Mouse (Mus musculus) midbrain, embryonic 16.5 days (tissue): ENCODE data around the gene Cfap54. TPM values are rescaled to one million over a fixed set of nuclear protein-coding genes. Genes with fewer than 3 reads are reported as not detected.

ENCODE experiments used
- ATAC-seq: fragments of 200-750 bp; cut with Nextera tagmentation; 2 replicates; pipeline ENCODE4 v1.8.0; 2017; ENCODE audit warnings: moderate TSS enrichment
- H3K27ac ChIP-seq: fragments of 300-500 bp; sonication (generic); 2 replicates; pipeline ENCODE4 v1.5.1; 2014; ENCODE audit warnings: mild to moderate bottlenecking, low read length, mixed read lengths
- H3K27me3 ChIP-seq: fragments of 300-500 bp; sonication (generic); 2 replicates; pipeline ENCODE4 v1.6.1; 2014; ENCODE audit warnings: low read depth, low read length, mixed read lengths; ENCODE audit not compliant: control insufficient read depth, insufficient read depth
- H3K36me3 ChIP-seq: fragments of 300-500 bp; sonication (generic); 2 replicates; pipeline ENCODE4 v1.6.1; 2014; ENCODE audit warnings: mild to moderate bottlenecking, low read length, moderate library complexity, mixed read lengths; ENCODE audit not compliant: control insufficient read depth, insufficient read depth
- H3K4me1 ChIP-seq: fragments of 300-500 bp; sonication (generic); 2 replicates; pipeline ENCODE4 v1.6.1; 2014; ENCODE audit warnings: mild to moderate bottlenecking, low read length, mixed read lengths; ENCODE audit not compliant: control insufficient read depth, insufficient read depth
- H3K4me2 ChIP-seq: fragments of 300-500 bp; sonication (generic); 2 replicates; pipeline ENCODE4 v1.6.1; 2014; ENCODE audit warnings: mild to moderate bottlenecking, low read length, mixed read lengths
- H3K4me3 ChIP-seq: fragments of 300-500 bp; sonication (generic); 2 replicates; pipeline ENCODE4 v1.5.1; 2014; ENCODE audit warnings: low read depth, mild to moderate bottlenecking, low read length, moderate library complexity, mixed read lengths
- H3K9ac ChIP-seq: fragments of 300-500 bp; sonication (generic); 2 replicates; pipeline ENCODE4 v1.6.1; 2014; ENCODE audit warnings: low read depth, low read length, mixed read lengths
- H3K9me3 ChIP-seq: fragments of 300-500 bp; sonication (generic); replicated peaks from 2 replicates; pipeline ENCODE4 v1.6.1; 2014; ENCODE audit warnings: mild to moderate bottlenecking, low read length, mixed read lengths; ENCODE audit not compliant: control insufficient read depth, poor library complexity, severe bottlenecking
- WGBS: fragments of 180-500 bp; shearing (Covaris S2); extraction: QIAGEN DNeasy Blood & Tissue Kit; methylation state at CpG from one replicate; pipeline ENCODE4 v1.1.7; 2014; 5-methylcytosine and 5-hydroxymethylcytosine counted together
- polyA plus RNA-seq: library from polyadenylated mRNA; unstranded; fragments of >200 nt; fragmentation: Nextera tagmentation; extraction: Ambion mirVana; gene quantifications from 2 replicates; pipeline ENCODE4 v1.2.1, GENCODE M21; 2015

The Cfap54 gene
- polyA plus RNA-seq, 1 experiment from 2014 or later: 3.2 TPM

- Histone ChIP-seq H3K36me3 (no peaks in the 10 kb centered on the region), H3K27ac (no peak overlapping the region), H3K9me3 (no peaks in the 10 kb centered on the region), H3K4me2 (no peak overlapping the region), H3K4me3 (no peak overlapping the region), H3K4me1 (no peaks in the 10 kb centered on the region; the same call in 1 of the 2 replicates), H3K27me3 (no peaks in the 10 kb centered on the region), H3K9ac (no peak overlapping the region)
- 29% methylated on average over 5 of the region's 5 CpGs for WGBS
- no peak for ATAC-seq
Observed at GRCm38 (mm10) chr10:92782691-92783090, 298.7 kb downstream of the Cfap54 start.

- no peak overlapping the region for H3K4me2 ChIP-seq
- no peaks in the 10 kb centered on the region for H3K9me3 ChIP-seq
- no peaks in the 10 kb centered on the region for H3K36me3 ChIP-seq
- ATAC-seq: no peak
- no peaks in the 10 kb centered on the region for H3K4me1 ChIP-seq
- no peak overlapping the region for H3K27ac ChIP-seq
- 66% methylated on average over 5 of the region's 5 CpGs for WGBS
- no peak overlapping the region for H3K9ac ChIP-seq
- no peak overlapping the region for H3K4me3 ChIP-seq
- H3K27me3 ChIP-seq: no peaks in the 10 kb centered on the region
Observed at GRCm38 (mm10) chr10:92754359-92754758, 327.1 kb downstream of the Cfap54 start.

GRCm38 (mm10) chr10:92730339-92730738 lies 351.1 kb downstream of the Cfap54 start:
- H3K27me3 ChIP-seq: no peaks in the 10 kb centered on the region
- H3K4me3 ChIP-seq: no peak overlapping the region
- no peaks in the 10 kb centered on the region for H3K9me3 ChIP-seq
- H3K9ac ChIP-seq: no peak overlapping the region
- ATAC-seq: no peak
- no peak overlapping the region for H3K27ac ChIP-seq
- 89% methylated on average over 3 of the region's 3 CpGs for WGBS
- H3K4me1 ChIP-seq: no peaks in the 10 kb centered on the region
- no peaks in the 10 kb centered on the region for H3K36me3 ChIP-seq
- H3K4me2 ChIP-seq: no peak overlapping the region

GRCm38 (mm10) chr10:92728723-92729122 lies 352.7 kb downstream of the Cfap54 start:
- no peak overlapping the region for H3K9ac ChIP-seq
- no peak overlapping the region for H3K4me3 ChIP-seq
- 90% methylated on average over 3 of the region's 3 CpGs for WGBS
- H3K4me1 ChIP-seq: no peaks in the 10 kb centered on the region
- no peaks in the 10 kb centered on the region for H3K36me3 ChIP-seq
- no peaks in the 10 kb centered on the region for H3K9me3 ChIP-seq
- H3K4me2 ChIP-seq: no peak overlapping the region
- no peak for ATAC-seq
- H3K27ac ChIP-seq: no peak overlapping the region
- H3K27me3 ChIP-seq: no peaks in the 10 kb centered on the region

Other genes with a start within 250 kb of the Cfap54 start
- gene Cdk17, start 79.3 kb upstream of the Cfap54 start, polyA plus RNA-seq: 39.5 and 40.2 TPM in 2 replicates
- gene Elk3, start 229.5 kb upstream of the Cfap54 start, polyA plus RNA-seq: 6.4 and 6.5 TPM in 2 replicates